Mouse (Mus musculus) liver, postnatal 0 days (tissue): ENCODE data around the gene Zfp280d. TPM values are rescaled to one million over a fixed set of nuclear protein-coding genes. Genes with fewer than 3 reads are reported as not detected.

Experiments
- ATAC-seq: fragments of 200-750 bp; cut with Nextera tagmentation; 2 replicates; pipeline ENCODE4 v1.8.0; 2017; ENCODE audit warnings: mild to moderate bottlenecking, moderate library complexity
- DNase-seq: peaks from one replicate; pipeline ENCODE4 v3.0.0-alpha.2; 2016
- H3K27ac ChIP-seq: fragments of 300-500 bp; sonication (generic); 2 replicates; pipeline ENCODE4 v1.5.1; 2014; ENCODE audit warnings: antibody characterized with exemption, moderate library complexity, mild to moderate bottlenecking, low read depth
- H3K27me3 ChIP-seq: fragments of 300-500 bp; sonication (generic); 2 replicates; pipeline ENCODE4 v1.6.1; 2014; ENCODE audit warnings: low read length, control low read depth, mixed read lengths; ENCODE audit not compliant: insufficient read depth
- H3K36me3 ChIP-seq: fragments of 300-500 bp; sonication (generic); replicated peaks from 2 replicates; pipeline ENCODE4 v1.6.1; 2014; ENCODE audit warnings: mild to moderate bottlenecking, control low read depth, low read length, moderate library complexity, mixed read lengths; ENCODE audit not compliant: insufficient read depth
- H3K4me1 ChIP-seq: fragments of 300-500 bp; sonication (generic); 2 replicates; pipeline ENCODE4 v1.6.1; 2014; ENCODE audit warnings: antibody characterized with exemption, mild to moderate bottlenecking, control low read depth; ENCODE audit not compliant: insufficient read depth
- H3K4me2 ChIP-seq: fragments of 300-500 bp; sonication (generic); 2 replicates; pipeline ENCODE4 v1.6.1; 2014; ENCODE audit warnings: low read depth, mild to moderate bottlenecking, low read length, moderate library complexity, mixed read lengths
- H3K4me3 ChIP-seq: fragments of 300-500 bp; sonication (generic); 2 replicates; pipeline ENCODE4 v1.5.1; 2014; ENCODE audit warnings: low read depth, low read length
- H3K9ac ChIP-seq: fragments of 300-500 bp; sonication (generic); replicated peaks from 2 replicates; pipeline ENCODE4 v1.6.1; 2014; ENCODE audit warnings: mild to moderate bottlenecking, moderate library complexity
- H3K9me3 ChIP-seq: fragments of 300-500 bp; sonication (generic); 2 replicates; pipeline ENCODE4 v1.6.1; 2016; ENCODE audit warnings: mild to moderate bottlenecking, control low read depth, low read length, mixed read lengths
- CTCF ChIP-seq: sonication (generic); IDR thresholded peaks from 2 replicates; pipeline ENCODE4 v1.5.1; 2016; ENCODE audit warnings: antibody characterized with exemption, low read depth
- EP300 ChIP-seq: IDR thresholded peaks from 2 replicates; pipeline ENCODE4 v1.6.1; 2016; ENCODE audit warnings: antibody characterized with exemption, low read depth, mild to moderate bottlenecking
- WGBS: fragments of 180-500 bp; shearing (Covaris S2); extraction: QIAGEN DNeasy Blood & Tissue Kit; methylation state at CpG from one replicate; pipeline ENCODE4 v1.1.7; 2014; ENCODE audit not compliant: insufficient replicate concordance; 5-methylcytosine and 5-hydroxymethylcytosine counted together
- polyA plus RNA-seq: library from polyadenylated mRNA; unstranded; fragments of >200 nt; fragmentation: Nextera tagmentation; extraction: Ambion mirVana; gene quantifications from 2 replicates; pipeline ENCODE4 v1.2.1, GENCODE M21; 2015

The Zfp280d gene
- polyA plus RNA-seq, 1 experiment from 2014 or later, result 6.9 TPM

DNA sequence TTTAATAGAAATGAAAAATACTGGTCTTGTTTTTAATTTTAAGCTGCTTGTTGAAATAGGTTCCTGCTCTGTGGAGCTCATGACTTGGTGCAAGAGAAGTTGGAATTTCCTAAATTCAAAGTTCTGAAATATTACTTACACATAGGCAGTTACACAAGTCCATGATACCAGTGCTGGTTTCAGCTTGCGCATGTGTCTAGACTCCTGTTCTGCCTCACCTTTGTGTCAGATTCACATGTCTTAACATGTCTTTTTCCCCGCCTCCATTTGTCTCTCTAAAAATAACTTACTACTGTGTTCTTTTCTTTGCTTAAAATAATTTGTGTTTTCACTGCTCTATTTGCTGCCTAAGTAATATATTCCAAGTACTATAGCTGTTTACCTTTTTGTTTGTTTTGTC lies 64.5 kb downstream of the Zfp280d start:
- Histone ChIP-seq H3K4me1 (0 out of 2 replicates have a peak, but pooled peaks cover 2% of the 10 kb centered on the region), H3K9me3 (no peaks in the 10 kb centered on the region), H3K4me2 (no peak overlapping the region), H3K27me3 (no peaks in the 10 kb centered on the region), H3K36me3 (peaks cover 24% of the 10 kb centered on the region), H3K27ac (no peak overlapping the region), H3K4me3 (no peak overlapping the region), H3K9ac (no peak overlapping the region)
- WGBS, result 91% methylated on average over 2 of the region's 2 CpGs
- DNase-seq, result no peak
- ATAC-seq, result no peak
- no peak for TF ChIP-seq EP300
- TF ChIP-seq CTCF, result no peak

DNA sequence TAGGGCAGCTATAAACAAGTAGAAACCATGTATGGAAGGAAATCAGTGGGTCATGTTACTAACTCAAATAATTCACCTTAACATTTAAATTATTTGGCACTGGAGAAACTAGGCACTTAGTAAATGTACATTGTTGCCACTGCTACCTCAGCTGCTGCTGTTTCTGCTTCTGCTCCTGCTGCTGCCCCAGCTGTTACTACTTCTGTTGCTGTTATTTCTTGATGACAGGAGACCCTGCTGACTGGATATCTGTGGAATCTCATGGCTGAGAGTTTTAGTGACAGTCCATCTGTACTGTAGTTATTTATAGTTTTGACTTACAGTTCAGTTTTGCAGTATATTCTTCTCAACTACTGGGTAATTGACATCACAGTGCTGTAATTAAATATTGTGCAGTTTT lies 69.2 kb downstream of the Zfp280d start:
- Histone ChIP-seq H3K27me3 (no peaks in the 10 kb centered on the region), H3K4me3 (no peak overlapping the region), H3K36me3 (peaks cover 24% of the 10 kb centered on the region), H3K27ac (no peak overlapping the region), H3K9me3 (no peaks in the 10 kb centered on the region), H3K4me1 (no peaks in the 10 kb centered on the region), H3K9ac (no peak overlapping the region), H3K4me2 (no peak overlapping the region)
- no peak for ATAC-seq
- no peak for DNase-seq
- TF ChIP-seq CTCF, result no peak
- TF ChIP-seq EP300, result no peak

DNA sequence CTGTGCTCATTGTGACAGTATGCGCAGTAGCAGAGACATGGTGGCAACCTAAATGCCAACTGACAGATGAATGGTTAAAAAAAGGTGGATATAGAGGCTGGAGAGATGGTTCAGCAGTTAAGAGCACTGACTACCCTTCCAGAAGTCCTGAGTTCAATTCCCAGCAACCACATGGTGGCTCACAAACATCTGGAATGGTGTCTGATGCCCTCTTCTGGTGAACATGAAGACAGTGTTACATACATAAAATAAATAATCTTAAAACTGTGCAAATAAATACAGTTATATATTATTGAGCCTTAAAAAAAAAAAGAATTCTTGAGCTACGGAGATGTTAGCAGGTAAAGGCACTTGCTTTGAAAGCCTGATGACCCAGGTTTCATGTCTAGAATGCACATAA lies 97.7 kb downstream of the Zfp280d start:
- H3K9me3 ChIP-seq, result peaks cover 2% of the 10 kb centered on the region; the same call in 1 of the 2 replicates
- DNase-seq, result no peak
- no peak for ATAC-seq
- 89% methylated on average over 2 of the region's 2 CpGs for WGBS
- H3K36me3 ChIP-seq, result no peaks in the 10 kb centered on the region
- no peak overlapping the region for H3K4me2 ChIP-seq
- no peaks in the 10 kb centered on the region for H3K27me3 ChIP-seq
- no peak overlapping the region for H3K9ac ChIP-seq
- peak; percentile 26 for TF ChIP-seq CTCF
- TF ChIP-seq EP300, result no peak
- H3K4me1 ChIP-seq, result no peaks in the 10 kb centered on the region
- H3K4me3 ChIP-seq, result no peak overlapping the region
- H3K27ac ChIP-seq, result no peak overlapping the region

DNA sequence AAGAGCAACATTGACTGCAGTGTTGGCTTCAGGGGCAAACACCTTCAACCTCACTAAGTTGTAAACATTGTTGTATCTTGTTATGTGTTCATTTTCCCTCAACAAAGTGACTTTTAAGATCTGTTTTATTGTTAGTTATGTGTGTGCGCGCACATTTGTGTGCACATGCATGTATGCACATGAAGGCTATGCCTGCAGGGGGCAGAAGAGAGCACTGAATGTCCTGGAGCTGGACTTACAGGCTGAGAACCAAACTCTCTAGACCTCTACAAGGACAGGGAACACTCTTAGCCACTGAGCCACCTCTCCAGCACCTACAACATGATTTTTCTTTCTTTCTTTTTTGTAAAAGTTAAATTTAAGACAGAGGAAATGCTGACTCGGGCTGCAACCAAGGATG lies 99.4 kb downstream of the Zfp280d start:
- H3K27me3 ChIP-seq, result no peaks in the 10 kb centered on the region
- H3K4me3 ChIP-seq, result no peak overlapping the region
- DNase-seq (peak; percentile 42), ATAC-seq (no peak)
- TF ChIP-seq EP300, result no peak
- TF ChIP-seq CTCF, result peak; percentile 61
- 88% methylated on average over 3 of the region's 3 CpGs for WGBS
- H3K4me2 ChIP-seq, result no peak overlapping the region
- no peaks in the 10 kb centered on the region for H3K4me1 ChIP-seq
- H3K9me3 ChIP-seq, result peaks cover 2% of the 10 kb centered on the region; the same call in 1 of the 2 replicates
- no peaks in the 10 kb centered on the region for H3K36me3 ChIP-seq
- no peak overlapping the region for H3K27ac ChIP-seq
- no peak overlapping the region for H3K9ac ChIP-seq

DNA sequence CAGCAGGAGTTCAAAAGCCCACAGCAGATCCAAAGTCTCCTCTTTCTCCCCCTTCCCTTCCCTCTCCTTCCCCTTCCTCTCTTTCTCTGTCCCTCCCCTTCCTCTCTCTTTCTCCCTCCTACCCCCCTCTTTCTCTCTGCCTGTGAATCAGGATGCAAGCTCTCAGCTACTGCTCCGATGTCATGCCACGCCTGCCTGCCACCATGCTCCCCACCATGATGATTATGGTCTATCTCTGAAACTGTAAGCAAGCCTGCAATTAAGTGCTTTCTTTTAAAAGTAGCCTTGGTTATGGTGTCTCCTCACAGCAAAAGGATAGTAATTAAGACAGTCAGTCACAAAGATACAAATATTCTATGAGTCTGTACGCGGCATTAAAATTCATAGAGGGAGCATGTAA lies 100.3 kb downstream of the Zfp280d start:
- Histone ChIP-seq H3K36me3 (no peaks in the 10 kb centered on the region), H3K9ac (no peak overlapping the region), H3K9me3 (peaks cover 2% of the 10 kb centered on the region; the same call in 1 of the 2 replicates), H3K4me1 (no peaks in the 10 kb centered on the region), H3K27me3 (no peaks in the 10 kb centered on the region), H3K4me3 (no peak overlapping the region), H3K4me2 (no peak overlapping the region), H3K27ac (no peak overlapping the region)
- ATAC-seq, result no peak
- DNase-seq, result no peak
- 79% methylated on average over 4 of the region's 4 CpGs for WGBS
- TF ChIP-seq CTCF (no peak), EP300 (no peak)

DNA sequence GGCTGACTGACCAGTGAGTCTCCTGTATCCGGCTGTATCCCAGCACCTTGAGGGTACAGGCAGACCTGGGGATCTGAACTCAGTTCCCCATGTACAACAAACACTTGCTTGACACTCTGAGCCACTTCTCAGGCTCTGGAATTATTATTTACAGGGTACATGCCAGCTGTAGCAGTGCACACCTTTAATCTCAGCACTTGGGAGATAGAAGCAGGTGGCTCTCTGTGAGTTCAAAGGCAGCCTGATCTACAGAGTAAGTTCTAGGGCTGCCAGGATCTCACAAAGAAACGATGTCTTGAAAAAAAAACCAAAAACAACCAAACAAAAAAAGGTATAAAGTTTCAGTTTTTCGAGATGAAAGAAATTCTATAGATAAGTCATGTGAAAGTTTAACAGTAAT lies 101.0 kb downstream of the Zfp280d start:
- DNase-seq (no peak), ATAC-seq (no peak)
- H3K4me3 ChIP-seq, result no peak overlapping the region
- H3K4me2 ChIP-seq, result no peak overlapping the region
- H3K9me3 ChIP-seq, result peaks cover 2% of the 10 kb centered on the region; the same call in 1 of the 2 replicates
- H3K4me1 ChIP-seq, result no peaks in the 10 kb centered on the region
- no peak overlapping the region for H3K9ac ChIP-seq
- H3K27ac ChIP-seq, result no peak overlapping the region
- no peaks in the 10 kb centered on the region for H3K27me3 ChIP-seq
- no peak for TF ChIP-seq EP300
- H3K36me3 ChIP-seq, result no peaks in the 10 kb centered on the region
- WGBS, result 76% methylated on average over 3 of the region's 3 CpGs

DNA sequence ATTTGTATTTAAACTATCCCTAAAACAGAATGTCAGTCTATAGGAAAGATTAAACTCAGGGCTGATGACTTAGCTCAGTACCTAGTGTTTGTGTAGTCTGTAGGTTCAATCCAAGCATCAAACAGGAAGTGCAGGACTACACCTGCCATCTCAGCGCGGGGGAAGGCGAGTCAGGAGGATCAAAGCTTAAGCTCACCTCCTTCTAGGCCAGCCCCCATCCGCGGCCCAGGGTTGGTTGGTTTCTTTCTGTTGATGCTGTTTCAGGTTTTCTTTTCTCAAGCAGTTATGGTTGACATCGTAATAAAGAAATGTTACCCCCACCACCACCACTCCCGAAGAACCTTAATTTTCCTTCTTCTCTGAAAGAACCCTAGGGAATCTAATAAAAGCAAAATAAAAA lies 111.1 kb downstream of the Zfp280d start:
- no peak for DNase-seq
- 82% methylated on average over 7 of the region's 7 CpGs for WGBS
- H3K4me3 ChIP-seq, result no peak overlapping the region

More for the DNA sequence above, 111.1 kb downstream of the Zfp280d start:
- Histone ChIP-seq H3K27ac (no peak overlapping the region), H3K36me3 (no peaks in the 10 kb centered on the region), H3K9me3 (no peaks in the 10 kb centered on the region), H3K4me1 (no peaks in the 10 kb centered on the region), H3K27me3 (no peaks in the 10 kb centered on the region), H3K9ac (no peak overlapping the region), H3K4me2 (no peak overlapping the region)
- TF ChIP-seq CTCF, result no peak
- TF ChIP-seq EP300, result no peak
- no peak for ATAC-seq
